Mouse (Mus musculus) CH12.LX (cell line): Measurements from ENCODE around the gene Ap3d1. TPM values are rescaled to one million over a fixed set of nuclear protein-coding genes. Genes with fewer than 3 reads are reported as not detected.

Source experiments
- DNase-seq: peaks from one replicate; pipeline ENCODE4 v3.0.0-alpha.2; 2013; ENCODE audit errors: extremely low read depth
- H3K27ac ChIP-seq: 2 replicates; pipeline ENCODE4 v1.5.1; 2012; ENCODE audit warnings: low read depth, mild to moderate bottlenecking, control low read depth, moderate library complexity; ENCODE audit not compliant: insufficient read depth
- H3K27me3 ChIP-seq: replicated peaks from 2 replicates; pipeline ENCODE3; 2012; ENCODE audit warnings: inconsistent platforms
- H3K36me3 ChIP-seq, 2 experiments: replicated peaks in 1 of 2; 2 replicates each; pipeline versions ENCODE3 to v1.6.1; 2012; ENCODE audit warnings: inconsistent platforms in 1 of 2, low read length in 1 of 2, mild to moderate bottlenecking in 1 of 2, mixed read lengths in 1 of 2, moderate library complexity in 1 of 2; ENCODE audit not compliant: control insufficient read depth in 1 of 2, insufficient read depth in 1 of 2
- H3K4me1 ChIP-seq, 2 experiments: 2 replicates each; pipeline ENCODE4 v1.6.1; 2012; ENCODE audit warnings: inconsistent platforms in 1 of 2, moderate library complexity in 1 of 2; ENCODE audit not compliant: insufficient read depth in 2 of 2, control insufficient read depth in 1 of 2
- H3K4me2 ChIP-seq: 2 replicates; pipeline ENCODE4 v1.6.1; 2012; ENCODE audit warnings: low read depth, mild to moderate bottlenecking, control low read depth; ENCODE audit not compliant: poor library complexity, insufficient read depth, severe bottlenecking
- H3K4me3 ChIP-seq, 3 experiments: fragments of 150-350 bp in 1 of 3; sonication (generic) in 1 of 3; replicated peaks in 1 of 3; 2 replicates each; pipeline versions ENCODE3 to v1.5.1; 2011 to 2012; ENCODE audit warnings: low read depth in 2 of 3, low read length in 2 of 3, mild to moderate bottlenecking in 2 of 3, moderate library complexity in 2 of 3, control low read depth in 1 of 3, improper control_type of control experiment in 1 of 3, inconsistent platforms in 1 of 3, mixed read lengths in 1 of 3; ENCODE audit not compliant: poor library complexity in 1 of 3
- H3K79me2 ChIP-seq: replicated peaks from 2 replicates; pipeline ENCODE4 v1.6.1; 2012; ENCODE audit warnings: mild to moderate bottlenecking, moderate library complexity; ENCODE audit not compliant: control insufficient read depth, poor library complexity, insufficient read depth, severe bottlenecking; ENCODE audit errors: extremely low read depth
- H3K9ac ChIP-seq: 2 replicates; pipeline ENCODE4 v1.6.1; 2012; ENCODE audit warnings: low read depth, mild to moderate bottlenecking, control low read depth, moderate library complexity; ENCODE audit not compliant: insufficient read depth
- H3K9me3 ChIP-seq: replicated peaks from 2 replicates; pipeline ENCODE3; 2012; ENCODE audit warnings: low read length, inconsistent platforms, mixed read lengths
- CHD1 ChIP-seq: IDR thresholded peaks from 2 replicates; pipeline ENCODE4 v1.6.1; 2012; ENCODE audit warnings: low read depth, low read length, improper control_type of control experiment, inconsistent platforms
- CHD2 ChIP-seq: IDR thresholded peaks from 2 replicates; pipeline ENCODE4 v1.6.1; 2011; ENCODE audit warnings: low read length, improper control_type of control experiment
- CTCF ChIP-seq, 2 experiments: IDR thresholded peaks in 1 of 2; conservative IDR thresholded peaks in 1 of 2; 2 replicates each; pipeline ENCODE4 v1.5.1; 2011 to 2012; ENCODE audit warnings: low read depth in 2 of 2, low read length in 2 of 2, improper control_type of control experiment in 1 of 2, inconsistent platforms in 1 of 2, mild to moderate bottlenecking in 1 of 2, moderate library complexity in 1 of 2
- E2F4 ChIP-seq: IDR thresholded peaks from 2 replicates; pipeline ENCODE4 v1.6.1; 2011; ENCODE audit warnings: low read depth, low read length, improper control_type of control experiment; ENCODE audit not compliant: insufficient replicate concordance
- HCFC1 ChIP-seq: IDR thresholded peaks from 2 replicates; pipeline ENCODE4 v1.6.1; 2012; ENCODE audit warnings: low read depth, mild to moderate bottlenecking, inconsistent platforms, low read length, improper control_type of control experiment
- MAX ChIP-seq: IDR thresholded peaks from 2 replicates; pipeline ENCODE4 v1.6.1; 2011; ENCODE audit warnings: low read length, improper control_type of control experiment
- MAZ ChIP-seq: IDR thresholded peaks from 2 replicates; pipeline ENCODE4 v1.6.1; 2012; ENCODE audit warnings: low read depth, mild to moderate bottlenecking, inconsistent platforms, low read length, improper control_type of control experiment, moderate library complexity
- MEF2A ChIP-seq: IDR thresholded peaks from 2 replicates; pipeline ENCODE4 v1.6.1; 2014; ENCODE audit warnings: low read depth, mild to moderate bottlenecking, inconsistent platforms, low read length, improper control_type of control experiment, borderline replicate concordance
- NELFE ChIP-seq: IDR thresholded peaks from 2 replicates; pipeline ENCODE4 v1.6.1; 2011; ENCODE audit warnings: low read depth, low read length, improper control_type of control experiment
- NRF1 ChIP-seq: IDR thresholded peaks from 2 replicates; pipeline ENCODE4 v1.6.1; 2014; ENCODE audit warnings: low read depth, mild to moderate bottlenecking, inconsistent platforms, low read length, improper control_type of control experiment, moderate library complexity
- POLR2A ChIP-seq: IDR thresholded peaks from 2 replicates; pipeline ENCODE4 v1.6.1; 2011; ENCODE audit warnings: low read depth, mild to moderate bottlenecking, improper control_type of control experiment, low read length
- ZMIZ1 ChIP-seq: IDR thresholded peaks from 2 replicates; pipeline ENCODE4 v1.6.1; 2012; ENCODE audit warnings: low read depth, mild to moderate bottlenecking, inconsistent platforms, low read length, improper control_type of control experiment
- dilution Hi-C: fragments of 300-500 bp; cut with MboI; formaldehyde crosslinking; loops from 2 replicates; pipeline ENCODE4 v1.14.3; 2020; ENCODE audit warnings: low sequenced_read_pairs; ENCODE audit not compliant: extremely low pct_unique_long_range_greater_than_20kb, extremely low pct_ligation_motif_present
- in situ Hi-C: fragments of 300-500 bp; cut with MboI; formaldehyde crosslinking; loops from 3 replicates; pipeline ENCODE4 v1.14.3; 2019; ENCODE audit warnings: low sequenced_read_pairs, low pct_ligation_motif_present, low pct_unique_long_range_greater_than_20kb, mixed read lengths
- polyA plus RNA-seq: library from polyadenylated mRNA; unstranded; fragments of >175 nt; gene quantifications from 2 replicates; pipeline ENCODE4 v1.2.1, GENCODE M21; 2012; ENCODE audit warnings: low read depth; ENCODE audit not compliant: insufficient read length
- total RNA-seq, 2 experiments: library from RNA; depleted of rRNA; stranded (reverse); fragments of 300-350 nt in 1 of 2; fragments of >200 nt in 1 of 2; gene quantifications; 2 replicates each; pipeline ENCODE4 v1.2.3; 2012 to 2014

The Ap3d1 gene
- total and polyA plus RNA-seq, 3 experiments: 28.4 to 57.0 (median 49.4) TPM

GRCm38 (mm10) chr10:80666837-80667412 is 75.1 kb downstream of the Ap3d1 start:
- TF ChIP-seq NELFE: no peak
- TF ChIP-seq NRF1: no peak
- TF ChIP-seq MAX: no peak
- TF ChIP-seq ZMIZ1: no peak
- no peak for TF ChIP-seq HCFC1
- Histone ChIP-seq H3K27me3 (no peaks in the 10 kb centered on the region), H3K36me3 (peaks cover 63 to 68% of the 10 kb centered on the region in 2 experiments), H3K9ac (no peak overlapping the region), H3K4me2 (no peak overlapping the region), H3K27ac (no peak overlapping the region; the same call in 1 of the 2 replicates), H3K9me3 (no peaks in the 10 kb centered on the region), H3K79me2 (no peaks in the 10 kb centered on the region), H3K4me3 (no peak overlapping the region), H3K4me1 (peaks cover 13 to 84% of the 10 kb centered on the region in 2 experiments)
- DNase-seq: no peak
- in situ Hi-C loops: no loop called here
- dilution Hi-C loops: no loop called here

GRCm38 (mm10) chr10:80665981-80666733 is 75.9 kb downstream of the Ap3d1 start:
- TF ChIP-seq E2F4: no peak
- no peak for TF ChIP-seq MEF2A
- TF ChIP-seq MAZ: no peak
- no peak for DNase-seq
- H3K4me3 ChIP-seq: no peak overlapping the region
- no peak overlapping the region for H3K27ac ChIP-seq
- peaks cover 13 to 79% of the 10 kb centered on the region in 2 experiments for H3K4me1 ChIP-seq
- in situ Hi-C loops (no loop called here), dilution Hi-C loops (no loop called here)
- H3K9me3 ChIP-seq: no peaks in the 10 kb centered on the region
- no peaks in the 10 kb centered on the region for H3K27me3 ChIP-seq
- H3K9ac ChIP-seq: no peak overlapping the region
- peaks cover 55 to 60% of the 10 kb centered on the region in 2 experiments for H3K36me3 ChIP-seq
- no peaks in the 10 kb centered on the region for H3K79me2 ChIP-seq
- no peak overlapping the region for H3K4me2 ChIP-seq

GRCm38 (mm10) chr10:80665459-80665858 is 76.6 kb downstream of the Ap3d1 start:
- H3K27ac ChIP-seq: peak overlapping the region; percentile 4; the same call in 1 of the 2 replicates
- no peaks in the 10 kb centered on the region for H3K27me3 ChIP-seq
- peaks cover 13 to 79% of the 10 kb centered on the region in 2 experiments for H3K4me1 ChIP-seq
- TF ChIP-seq POLR2A: no peak
- no peak for TF ChIP-seq CHD2
- TF ChIP-seq MAX: no peak
- TF ChIP-seq E2F4: no peak
- no peak for TF ChIP-seq CHD1
- TF ChIP-seq CTCF (conservative IDR thresholded peaks at IDR 0.05 in 1 of 2, IDR thresholded peaks at IDR 0.05 in 1 of 2; ENCODE audit: low read depth in 2 of 2, low read length in 2 of 2): no peak
- no peak for DNase-seq
- no peak overlapping the region for H3K4me3 ChIP-seq
- dilution Hi-C loops: no loop called here
- H3K4me2 ChIP-seq: no peak overlapping the region
- peaks cover 50 to 53% of the 10 kb centered on the region in 2 experiments for H3K36me3 ChIP-seq
- H3K9me3 ChIP-seq: no peaks in the 10 kb centered on the region
- in situ Hi-C loops: no loop called here
- no peaks in the 10 kb centered on the region for H3K79me2 ChIP-seq
- H3K9ac ChIP-seq: no peak overlapping the region
